Comparison of ENCODE assay signal across 8 mouse cellular contexts in genomic region chr12:73111561-73112325, GRCm38 (mm10). TPM values are rescaled to one million over a fixed set of nuclear protein-coding genes. Genes with fewer than 3 reads are reported as not detected.
DNase-seq lines count a peak whose midpoint lies in the region; ATAC-seq and TF ChIP-seq lines count a peak whose summit lies in the region.

No protein-coding gene starts in this region.

- peak overlapping the region; percentile 60 for H3K4me3 ChIP-seq in kidney, adult 2 months (ENCODE audit: insufficient read depth, low read depth, low read length)
- peak overlapping the region; percentile 68 for H3K4me3 ChIP-seq in lung, postnatal 0 days (ENCODE audit: low read depth, low read length)

- no peak for TF ChIP-seq CTCF in kidney, adult 2 months (conservative IDR thresholded peaks at IDR 0.05; ENCODE audit: insufficient read depth, insufficient read length, low read depth, low read length)
- no peak for TF ChIP-seq CTCF in lung, postnatal 0 days (IDR thresholded peaks at IDR 0.05)

- H3K9me3 ChIP-seq in lung, postnatal 0 days (ENCODE audit: low read length): no peaks in the 10 kb centered on the region

- ATAC-seq in lung, postnatal 0 days: peak; percentile 29

- no peaks in the 10 kb centered on the region for H3K36me3 ChIP-seq in kidney, adult 2 months (ENCODE audit: control insufficient read depth, insufficient read depth, low read length)
- H3K36me3 ChIP-seq in lung, postnatal 0 days (ENCODE audit: insufficient read depth, low read length): no peaks in the 10 kb centered on the region

- H3K4me2 ChIP-seq in lung, postnatal 0 days (replicated peaks; ENCODE audit: low read depth, low read length): peak overlapping the region; percentile 99

- intact Hi-C loops in gastrocnemius, postnatal 36 days (cut with DNase I): loop anchor here (2.0 to 10.0 kb wide), 2 partner anchors 59 to 93 kb away; partner anchors contain the start of gene Six1

- H3K27me3 ChIP-seq in kidney, adult 2 months (replicated peaks; ENCODE audit: control insufficient read depth, insufficient read depth, low read length): no peaks in the 10 kb centered on the region
- peaks cover 9% of the 10 kb centered on the region; the same call in 1 of the 2 replicates for H3K27me3 ChIP-seq in lung, postnatal 0 days (replicated peaks; ENCODE audit: insufficient read depth, low read length)

- H3K4me1 ChIP-seq in kidney, adult 2 months (ENCODE audit: control insufficient read depth, insufficient read depth, low read length): no peaks in the 10 kb centered on the region
- H3K4me1 ChIP-seq in lung, postnatal 0 days (ENCODE audit: insufficient read depth, low read depth, low read length): no peaks in the 10 kb centered on the region

- TF ChIP-seq EP300 in lung, postnatal 0 days (IDR thresholded peaks at IDR 0.05): no peak

- peak; percentile 12 to 38 for DNase-seq in urinary bladder, adult 18-20 months (ENCODE audit: low spot score in 2 of 2)
- no peak for DNase-seq in urinary bladder, postnatal 10 days (ENCODE audit: low spot score)
- peak; percentile 16 to 45 for DNase-seq in cerebellum, postnatal 25 days
- peak; percentile 27 to 31 for DNase-seq in gastrocnemius, postnatal 36 days
- peak; percentile 48 for DNase-seq in kidney, adult 2 months
- DNase-seq in lung, postnatal 0 days (ENCODE audit: low spot score): peak; percentile 39
- DNase-seq in retina, embryonic 14.5 days (ENCODE audit: low spot score): peak; percentile 51
- no peak for DNase-seq in spleen, postnatal 14 days (ENCODE audit: low spot score in 2 of 2)

- H3K9ac ChIP-seq in lung, postnatal 0 days (replicated peaks; ENCODE audit: low read depth): peak overlapping the region; percentile 34; the same call in 1 of the 2 replicates

- H3K27ac ChIP-seq in kidney, adult 2 months (ENCODE audit: insufficient read depth, low read depth, low read length): peak overlapping the region; percentile 61
- H3K27ac ChIP-seq in lung, postnatal 0 days (ENCODE audit: low read length): peak overlapping the region; percentile 59; the same call in 1 of the 2 replicates

- 1% methylated on average over 43 of the region's 44 CpGs for WGBS in kidney, adult 2 months
- WGBS in lung, postnatal 0 days: 2% methylated on average over 36 of the region's 44 CpGs

- TF ChIP-seq POLR2A in kidney, adult 2 months (IDR thresholded peaks at IDR 0.05; ENCODE audit: low read depth, low read length): no peak

RNA-seq across cellular contexts. Expression of gene Six4, which starts 1.5 kb away (rescaled TPM):
- total RNA-seq in gastrocnemius, postnatal 36 days (2021): 10 to 100 TPM; 10.6 to 17.0 TPM
- 0.78 and 0.81 TPM in 2 replicates for polyA plus RNA-seq in kidney, adult 2 months (2012; rRNA removed)
- 0.88 and 1.2 TPM in 2 replicates for polyA plus RNA-seq in lung, postnatal 0 days (2015; fragmentation: Nextera tagmentation; extraction: Ambion mirVana)

RNA-seq across cellular contexts. Expression of gene Mnat1, which starts 11.8 kb away (rescaled TPM):
- total RNA-seq in gastrocnemius, postnatal 36 days (2021): 10 to 100 TPM; 13.1 to 15.9 TPM
- 6.5 and 7.9 TPM in 2 replicates for polyA plus RNA-seq in kidney, adult 2 months (2012; rRNA removed)
- 23.0 and 25.8 TPM in 2 replicates for polyA plus RNA-seq in lung, postnatal 0 days (2015; fragmentation: Nextera tagmentation; extraction: Ambion mirVana)

RNA-seq across cellular contexts. Expression of gene Six1, which starts 58.1 kb away (rescaled TPM):
- 10 to 100 TPM; 52.0 to 59.0 TPM for total RNA-seq in gastrocnemius, postnatal 36 days (2021)
- polyA plus RNA-seq in kidney, adult 2 months (2012; rRNA removed): 0.35 and 0.53 TPM in 2 replicates
- polyA plus RNA-seq in lung, postnatal 0 days (2015; fragmentation: Nextera tagmentation; extraction: Ambion mirVana): 0.70 and 0.92 TPM in 2 replicates

Comparison
In these comparisons a context has a peak if more than half of its experiments do, and no peak if none do; other contexts are left out.
1. DNase-seq: peak in urinary bladder, adult 18-20 months (2 of 2), cerebellum, postnatal 25 days (2 of 2), gastrocnemius, postnatal 36 days (2 of 2), kidney, adult 2 months (single experiment), lung, postnatal 0 days (single experiment) and retina, embryonic 14.5 days (single experiment); none in urinary bladder, postnatal 10 days (single experiment) and spleen, postnatal 14 days (0 of 2).